Mouse (Mus musculus) liver, adult 2 months (tissue): ENCODE data around the gene Myo5c.

Source experiments
- CTCF ChIP-seq: fragments of 200-500 bp; IDR thresholded peaks from 2 replicates; pipeline ENCODE4 v1.5.1; 2011; ENCODE audit warnings: low read depth, low read length, control low read depth
- POLR2A ChIP-seq: fragments of 200-500 bp; IDR thresholded peaks from 2 replicates; pipeline ENCODE4 v1.6.1; 2011; ENCODE audit warnings: low read length, control low read depth; ENCODE audit not compliant: insufficient read depth; ENCODE audit errors: extremely low read depth

GRCm38 (mm10) chr9:75234983-75235627 lies 3.3 kb downstream of the Myo5c start:
- TF ChIP-seq POLR2A (no peak), CTCF (no peak)
